Mouse (Mus musculus) testis, adult 2 months (tissue): ENCODE data around the gene Trip6. TPM values are rescaled to one million over a fixed set of nuclear protein-coding genes. Genes with fewer than 3 reads are reported as not detected.

Experiments
- H3K27ac ChIP-seq: fragments of 200-500 bp; 2 replicates; pipeline ENCODE4 v1.5.1; 2012; ENCODE audit warnings: low read depth, low read length; ENCODE audit not compliant: control insufficient read depth, insufficient read depth
- H3K27me3 ChIP-seq: fragments of 200-500 bp; 2 replicates; pipeline ENCODE4 v1.6.1; 2012; ENCODE audit warnings: mild to moderate bottlenecking, low read length, moderate library complexity; ENCODE audit not compliant: control insufficient read depth, insufficient read depth
- H3K36me3 ChIP-seq: fragments of 200-500 bp; 2 replicates; pipeline ENCODE4 v1.6.1; 2012; ENCODE audit warnings: mild to moderate bottlenecking, low read length; ENCODE audit not compliant: control insufficient read depth, insufficient read depth
- H3K4me1 ChIP-seq: fragments of 200-500 bp; 2 replicates; pipeline ENCODE4 v1.6.1; 2012; ENCODE audit warnings: low read length; ENCODE audit not compliant: control insufficient read depth, insufficient read depth
- H3K4me3 ChIP-seq: fragments of 200-500 bp; 2 replicates; pipeline ENCODE4 v1.5.1; 2012; ENCODE audit warnings: low read depth, mild to moderate bottlenecking, low read length, moderate library complexity, mixed read lengths; ENCODE audit not compliant: control insufficient read depth
- CTCF ChIP-seq: fragments of 200-500 bp; IDR thresholded peaks from 2 replicates; pipeline ENCODE4 v1.5.1; 2012; ENCODE audit warnings: low read depth, mild to moderate bottlenecking, inconsistent platforms, low read length, moderate library complexity; ENCODE audit not compliant: control insufficient read depth, insufficient read depth, insufficient replicate concordance
- POLR2A ChIP-seq: fragments of 200-500 bp; IDR thresholded peaks from 2 replicates; pipeline ENCODE4 v1.6.1; 2012; ENCODE audit warnings: low read depth, mild to moderate bottlenecking, inconsistent platforms, low read length, moderate library complexity; ENCODE audit not compliant: control insufficient read depth
- polyA plus RNA-seq: library from polyadenylated mRNA; depleted of rRNA; stranded (reverse); fragments of >200 nt; gene quantifications from 2 replicates; pipeline ENCODE4 v1.2.3, GENCODE M21; 2012; rRNA removed

The Trip6 gene
- 4.1 and 5.2 TPM in 2 replicates for polyA plus RNA-seq

GRCm38 (mm10) chr5:137314193-137315083, at the start of gene Trip6:
Gene Trip6 (minus strand): TSS chr5:137314404.
- peaks cover 21% of the 10 kb centered on the region for H3K4me1 ChIP-seq
- H3K4me3 ChIP-seq, result peak within 1 kb of the TSS; percentile 75
- H3K27ac ChIP-seq, result peak within 1 kb of the TSS; percentile 73
- no peaks in the 10 kb centered on the region for H3K36me3 ChIP-seq
- no peak for TF ChIP-seq POLR2A
- TF ChIP-seq CTCF, result no peak
- no peaks in the 10 kb centered on the region for H3K27me3 ChIP-seq

- TF ChIP-seq POLR2A, result no peak
- no peak for TF ChIP-seq CTCF
Observed at GRCm38 (mm10) chr5:137358382-137358781, 44.2 kb upstream of the Trip6 start.

GRCm38 (mm10) chr5:137354091-137354490, 39.9 kb upstream of the Trip6 start:
- Histone ChIP-seq H3K4me3 (no peak overlapping the region), H3K4me1 (no peaks in the 10 kb centered on the region; the same call in 1 of the 2 replicates), H3K27ac (no peak overlapping the region), H3K27me3 (no peaks in the 10 kb centered on the region), H3K36me3 (no peaks in the 10 kb centered on the region)
- TF ChIP-seq POLR2A, result no peak
- no peak for TF ChIP-seq CTCF

More at GRCm38 (mm10) chr5:137358382-137358781, 44.2 kb upstream of the Trip6 start:
- H3K27ac ChIP-seq, result no peak overlapping the region
- no peaks in the 10 kb centered on the region for H3K36me3 ChIP-seq
- no peaks in the 10 kb centered on the region for H3K27me3 ChIP-seq
- H3K4me3 ChIP-seq, result no peak overlapping the region
- no peaks in the 10 kb centered on the region; the same call in 1 of the 2 replicates for H3K4me1 ChIP-seq

- no peak overlapping the region for H3K4me3 ChIP-seq
- no peaks in the 10 kb centered on the region for H3K36me3 ChIP-seq
- H3K27ac ChIP-seq, result no peak overlapping the region
- H3K27me3 ChIP-seq, result no peaks in the 10 kb centered on the region
- peaks cover 2% of the 10 kb centered on the region; the same call in 1 of the 2 replicates for H3K4me1 ChIP-seq
- TF ChIP-seq CTCF (no peak), POLR2A (no peak)
Observed at GRCm38 (mm10) chr5:137352011-137352975, 38.1 kb upstream of the Trip6 start.

GRCm38 (mm10) chr5:137351394-137351793, 37.2 kb upstream of the Trip6 start:
- no peak overlapping the region for H3K4me3 ChIP-seq
- no peak for TF ChIP-seq POLR2A
- TF ChIP-seq CTCF, result no peak
- no peaks in the 10 kb centered on the region for H3K27me3 ChIP-seq
- H3K36me3 ChIP-seq, result no peaks in the 10 kb centered on the region
- no peak overlapping the region for H3K27ac ChIP-seq
- H3K4me1 ChIP-seq, result peaks cover 2% of the 10 kb centered on the region; the same call in 1 of the 2 replicates

GRCm38 (mm10) chr5:137351058-137351380, 36.8 kb upstream of the Trip6 start:
- no peak for TF ChIP-seq CTCF
- Histone ChIP-seq H3K36me3 (no peaks in the 10 kb centered on the region), H3K4me1 (peaks cover 2% of the 10 kb centered on the region; the same call in 1 of the 2 replicates), H3K27ac (no peak overlapping the region), H3K27me3 (no peaks in the 10 kb centered on the region), H3K4me3 (no peak overlapping the region; the same call in 1 of the 2 replicates)

GRCm38 (mm10) chr5:137350205-137351057, 36.2 kb upstream of the Trip6 start:
- no peaks in the 10 kb centered on the region for H3K27me3 ChIP-seq
- H3K36me3 ChIP-seq, result no peaks in the 10 kb centered on the region
- H3K27ac ChIP-seq, result peak overlapping the region; percentile 2; the same call in 1 of the 2 replicates
- peak overlapping the region; percentile 74 for H3K4me3 ChIP-seq
- TF ChIP-seq CTCF (no peak), POLR2A (no peak)
- peaks cover 2% of the 10 kb centered on the region; the same call in 1 of the 2 replicates for H3K4me1 ChIP-seq
